Mouse (Mus musculus): ENCODE data around the gene Ttc28. TPM values are rescaled to one million over a fixed set of nuclear protein-coding genes. Genes with fewer than 3 reads are reported as not detected.
A peak's percentile ranks its signal among the peaks of the same experiment; 100 is the strongest.

Gene Ttc28
- total and polyA plus RNA-seq, 3 experiments = 1.1 to 1.8 TPM; not detected in 1

DNA sequence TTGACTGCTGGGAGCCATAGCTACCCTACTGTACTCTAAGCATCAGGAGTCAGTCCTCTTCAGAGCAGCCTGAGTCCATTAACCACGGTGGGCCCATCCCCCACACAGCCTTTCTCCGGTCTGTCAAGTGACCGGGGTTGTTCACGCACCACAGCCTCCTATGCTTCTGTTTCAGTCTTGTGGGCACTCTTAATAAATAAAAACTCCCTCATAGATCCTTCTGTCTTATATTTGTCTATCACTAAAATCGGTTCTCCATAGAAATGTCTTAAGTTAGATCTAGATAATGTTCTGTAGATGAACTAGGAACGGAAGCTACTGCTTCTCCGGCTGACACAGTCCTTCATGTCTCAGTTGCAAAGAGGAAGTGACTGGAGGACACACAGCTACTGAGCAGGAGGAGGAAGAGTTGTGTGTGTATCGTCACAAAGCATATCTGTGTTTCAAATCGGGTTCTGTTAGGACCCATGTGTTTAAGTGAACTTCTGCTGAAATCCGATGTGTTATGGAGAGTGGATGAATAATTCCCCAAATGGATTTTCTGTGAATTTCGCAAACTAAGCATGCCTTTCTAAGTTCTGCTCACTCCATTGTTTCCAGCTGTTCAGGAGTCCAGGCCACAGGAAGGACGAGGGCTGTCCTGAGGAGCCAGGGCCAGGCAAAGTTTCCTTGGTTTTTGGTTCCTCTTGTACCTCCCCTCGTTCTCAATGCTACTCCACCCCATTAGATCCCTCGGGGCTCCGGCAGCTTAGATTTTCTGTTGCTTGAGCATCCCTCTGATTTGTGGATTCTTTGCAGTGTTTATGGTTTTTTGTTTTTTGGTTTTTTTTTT, 236.1 kb downstream of the Ttc28 start (continued):
- TF ChIP-seq ZNF384 (IDR thresholded peaks at IDR 0.05; ENCODE audit: low read depth, low read length) = peak; percentile 30; the same call in 1 of the 2 replicates
- no peak for TF ChIP-seq GABPA (IDR thresholded peaks at IDR 0.05; ENCODE audit: low read depth, low read length)
- TF ChIP-seq MAZ (IDR thresholded peaks at IDR 0.05; ENCODE audit: low read depth, low read length) = peak; percentile 63; the same call in 1 of the 2 replicates
- no peak for TF ChIP-seq E2F4 (IDR thresholded peaks at IDR 0.05; ENCODE audit: borderline replicate concordance, low read depth, low read length)
- TF ChIP-seq MYC (IDR thresholded peaks at IDR 0.05; ENCODE audit: low read depth, low read length) = 0 out of 2 replicates have a peak, but pooled peaks have one; percentile 63
- no peak for TF ChIP-seq CTCF (IDR thresholded peaks at IDR 0.05 in 2 of 3, conservative IDR thresholded peaks at IDR 0.05 in 1 of 3; ENCODE audit: control insufficient read depth in 1 of 3, insufficient read depth in 1 of 3, low read depth in 2 of 3, low read length in 3 of 3, poor library complexity in 1 of 3, severe bottlenecking in 1 of 3)
- TF ChIP-seq POLR2AphosphoS2 (IDR thresholded peaks at IDR 0.05; ENCODE audit: low read length) = peak; percentile 46; the same call in 1 of the 2 replicates
- TF ChIP-seq POLR2AphosphoS5 (IDR thresholded peaks at IDR 0.05; ENCODE audit: borderline replicate concordance, low read depth, low read length) = no peak
- 0 out of 2 replicates have a peak, but pooled peaks have one; percentile 18 for TF ChIP-seq USF1 (IDR thresholded peaks at IDR 0.05; ENCODE audit: low read depth, low read length)
- TF ChIP-seq UBTF (IDR thresholded peaks at IDR 0.05; ENCODE audit: borderline replicate concordance, insufficient read depth, low read depth, low read length) = no peak

GRCm38 (mm10) chr5:111119805-111120204, 240.2 kb downstream of the Ttc28 start:
- DNase-seq (ENCODE audit: low read depth, low spot score) = no peak
- Histone ChIP-seq H3K4me3 (ENCODE audit: control insufficient read depth in 1 of 2, insufficient read depth in 1 of 2, low read depth in 2 of 2, low read length in 2 of 2) (no peak overlapping the region), H3K27ac (ENCODE audit: control insufficient read depth, low read depth, low read length) (no peak overlapping the region), H3K27me3 (ENCODE audit: control insufficient read depth in 1 of 2, insufficient read depth in 2 of 2, low read length in 2 of 2) (no peaks in the 10 kb centered on the region), H3K9ac (ENCODE audit: control insufficient read depth, low read depth, low read length, poor library complexity, severe bottlenecking) (no peak overlapping the region), H3K79me2 (ENCODE audit: control insufficient read depth, insufficient read depth, low read length, poor library complexity) (no peaks in the 10 kb centered on the region), H3K36me3 (ENCODE audit: control insufficient read depth in 1 of 2, insufficient read depth in 2 of 2, low read length in 2 of 2) (peaks cover 0 to 19% of the 10 kb centered on the region in 2 experiments; a peak in 2 of 4 replicates), H3K4me1 (ENCODE audit: control insufficient read depth in 1 of 2, insufficient read depth in 2 of 2, low read length in 2 of 2) (peaks cover 10 to 36% of the 10 kb centered on the region in 2 experiments), H3K9me3 (replicated peaks; ENCODE audit: insufficient read depth, low read length) (no peaks in the 10 kb centered on the region)
- TF ChIP-seq NRF1 (IDR thresholded peaks at IDR 0.05; ENCODE audit: insufficient read depth, low read depth, low read length, poor library complexity, severe bottlenecking) = no peak
- no peak for TF ChIP-seq ZNF384 (IDR thresholded peaks at IDR 0.05; ENCODE audit: low read depth, low read length)

- peaks cover 11 to 36% of the 10 kb centered on the region in 2 experiments for H3K4me1 ChIP-seq (ENCODE audit: control insufficient read depth in 1 of 2, insufficient read depth in 2 of 2, low read length in 2 of 2)
- no peaks in the 10 kb centered on the region for H3K9me3 ChIP-seq (replicated peaks; ENCODE audit: insufficient read depth, low read length)
- no peak for DNase-seq (ENCODE audit: low read depth, low spot score)
- H3K4me3 ChIP-seq (ENCODE audit: control insufficient read depth in 1 of 2, insufficient read depth in 1 of 2, low read depth in 2 of 2, low read length in 2 of 2) = no peak overlapping the region
- H3K9ac ChIP-seq (ENCODE audit: control insufficient read depth, low read depth, low read length, poor library complexity, severe bottlenecking) = no peak overlapping the region
- H3K27me3 ChIP-seq (ENCODE audit: control insufficient read depth in 1 of 2, insufficient read depth in 2 of 2, low read length in 2 of 2) = no peaks in the 10 kb centered on the region
- H3K27ac ChIP-seq (ENCODE audit: control insufficient read depth, low read depth, low read length) = no peak overlapping the region
- H3K79me2 ChIP-seq (ENCODE audit: control insufficient read depth, insufficient read depth, low read length, poor library complexity) = no peaks in the 10 kb centered on the region
- TF ChIP-seq ZMIZ1 (IDR thresholded peaks at IDR 0.05; ENCODE audit: low read depth, low read length) (no peak), POLR2A (IDR thresholded peaks at IDR 0.05; ENCODE audit: control insufficient read depth in 1 of 2, insufficient read depth in 1 of 2, low read depth in 1 of 2, low read length in 2 of 2, poor library complexity in 1 of 2) (no peak), KAT2A (conservative IDR thresholded peaks at IDR 0.05; ENCODE audit: low read depth, low read length) (no peak), TCF12 (IDR thresholded peaks at IDR 0.05; ENCODE audit: low read depth, low read length) (no peak)
- peaks cover 0 to 14% of the 10 kb centered on the region in 2 experiments; a peak in 2 of 4 replicates for H3K36me3 ChIP-seq (ENCODE audit: control insufficient read depth in 1 of 2, insufficient read depth in 2 of 2, low read length in 2 of 2)
These were observed 240.7 kb downstream of the Ttc28 start for GRCm38 (mm10) chr5:111120298-111120697.

All from MEL (cell line).